Mouse (Mus musculus) heart, postnatal 14 days (tissue): Measurements from ENCODE around the gene Slc9a5. TPM values are rescaled to one million over a fixed set of nuclear protein-coding genes. Genes with fewer than 3 reads are reported as not detected.

Source experiments
- DNase-seq, 2 experiments: peaks; one replicate each; pipeline ENCODE4 v3.0.0; 2021 to 2022
- intact Hi-C: fragments of 180-260 bp; cut with DNase I; formaldehyde crosslinking; loops from one replicate; pipeline ENCODE4 v1.15.1; 2025
- total RNA-seq, 2 experiments: library from RNA; stranded (reverse); gene quantifications; 2 replicates each; pipeline ENCODE4 v1.2.3; 2021

The Slc9a5 gene
- total RNA-seq, 2 experiments from 2014 or later, result 0.83 to 0.86 TPM

GRCm38 (mm10) chr8:105349096-105349771 lies 591 bp downstream of the Slc9a5 start:
- intact Hi-C loops, result no loop called here

GRCm38 (mm10) chr8:105350186-105350585 lies 1.5 kb downstream of the Slc9a5 start:
- no peak for DNase-seq
- intact Hi-C loops, result no loop called here

More at GRCm38 (mm10) chr8:105349096-105349771, 591 bp downstream of the Slc9a5 start:
- peak; percentile 31 to 32 for DNase-seq

- no peak for DNase-seq
- intact Hi-C loops, result no loop called here
Measured at GRCm38 (mm10) chr8:105353583-105354135, 5.0 kb downstream of the Slc9a5 start.

- intact Hi-C loops, result no loop called here
- no peak for DNase-seq
Measured at GRCm38 (mm10) chr8:105354549-105354948, 5.9 kb downstream of the Slc9a5 start.

- DNase-seq, result peak; percentile 39 to 53
- intact Hi-C loops, result no loop called here
Measured at GRCm38 (mm10) chr8:105355179-105356024, 6.8 kb downstream of the Slc9a5 start.

GRCm38 (mm10) chr8:105356681-105357080 lies 8.0 kb downstream of the Slc9a5 start:
- no peak for DNase-seq
- intact Hi-C loops, result no loop called here

GRCm38 (mm10) chr8:105359208-105359607 lies 10.6 kb downstream of the Slc9a5 start:
- intact Hi-C loops, result loop anchor here (2.0 kb wide), 1 partner anchor 38 kb away; no protein-coding TSS in a partner anchor
- no peak for DNase-seq

- intact Hi-C loops, result loop anchor here (2.0 to 5.0 kb wide), 2 partner anchors 37 to 118 kb away; no protein-coding TSS in a partner anchor
- no peak for DNase-seq
Measured at GRCm38 (mm10) chr8:105359646-105360045, 11.0 kb downstream of the Slc9a5 start.

- intact Hi-C loops, result loop anchor here (5.0 kb wide), 1 partner anchor 115 kb away; no protein-coding TSS in a partner anchor
- DNase-seq, result peak; percentile 45 to 60
Measured at GRCm38 (mm10) chr8:105361751-105362702, 13.4 kb downstream of the Slc9a5 start.

- DNase-seq, result peak in 1 of 2 experiments; percentile 30
- intact Hi-C loops, result no loop called here
Measured at GRCm38 (mm10) chr8:105367107-105367506, 18.5 kb downstream of the Slc9a5 start.

- no peak for DNase-seq
Measured at GRCm38 (mm10) chr8:105372473-105372872, 23.8 kb downstream of the Slc9a5 start.

GRCm38 (mm10) chr8:105373032-105373431 lies 24.4 kb downstream of the Slc9a5 start, which contains the start of gene Plekhg4:
TSS of gene Plekhg4 (plus strand) at chr8:105373274.
- intact Hi-C loops, result loop anchor here (5.0 kb wide), 1 partner anchor 179 kb away; no protein-coding TSS in a partner anchor

More at GRCm38 (mm10) chr8:105372473-105372872, 23.8 kb downstream of the Slc9a5 start:
- intact Hi-C loops, result loop anchor here (5.0 kb wide), 1 partner anchor 180 kb away; no protein-coding TSS in a partner anchor

GRCm38 (mm10) chr8:105374513-105374966 lies 25.9 kb downstream of the Slc9a5 start:
- DNase-seq, result peak; percentile 48 to 55
- intact Hi-C loops, result loop anchor here (5.0 kb wide), 1 partner anchor 178 kb away; no protein-coding TSS in a partner anchor

More at GRCm38 (mm10) chr8:105373032-105373431, 24.4 kb downstream of the Slc9a5 start, which contains the start of gene Plekhg4:
- DNase-seq, result no peak

GRCm38 (mm10) chr8:105378673-105379072 lies 30.0 kb downstream of the Slc9a5 start:
- peak; percentile 41 to 67 for DNase-seq
- intact Hi-C loops, result no loop called here

- DNase-seq, result no peak
- intact Hi-C loops, result no loop called here
Measured at GRCm38 (mm10) chr8:105380308-105380707, 31.7 kb downstream of the Slc9a5 start.

GRCm38 (mm10) chr8:105384070-105384469 lies 35.4 kb downstream of the Slc9a5 start:
- intact Hi-C loops, result no loop called here
- no peak for DNase-seq

GRCm38 (mm10) chr8:105387151-105387550 lies 38.5 kb downstream of the Slc9a5 start:
- DNase-seq, result peak in 1 of 2 experiments; percentile 57
- intact Hi-C loops, result no loop called here

GRCm38 (mm10) chr8:105389096-105389495 lies 40.5 kb downstream of the Slc9a5 start:
- DNase-seq, result peak; percentile 52 to 53
- intact Hi-C loops, result no loop called here
